Mouse (Mus musculus) myocyte (in vitro differentiated cells): ENCODE measurements around the gene Dph3.

ENCODE experiments used
- CEBPB ChIP-seq: IDR thresholded peaks from 2 replicates; pipeline ENCODE4 v1.6.1; 2011; ENCODE audit warnings: mild to moderate bottlenecking, moderate library complexity; ENCODE audit not compliant: poor library complexity, insufficient read depth, severe bottlenecking
- E2F4 ChIP-seq: IDR thresholded peaks from one replicate; pipeline ENCODE4 v1.6.1; 2011; ENCODE audit warnings: mild to moderate bottlenecking, control low read depth, moderate library complexity; ENCODE audit not compliant: insufficient read depth
- MAX ChIP-seq: IDR thresholded peaks from one replicate; pipeline ENCODE4 v1.6.1; 2011; ENCODE audit warnings: low read depth, mild to moderate bottlenecking, control low read depth
- MYOD1 ChIP-seq, 3 experiments: IDR thresholded peaks; one replicate each; pipeline ENCODE4 v1.6.1; 2011; ENCODE audit warnings: control low read depth in 2 of 3, low read depth in 2 of 3, mild to moderate bottlenecking in 2 of 3, moderate library complexity in 1 of 3; ENCODE audit not compliant: insufficient read length in 2 of 3, control insufficient read depth in 1 of 3
- MYOG ChIP-seq, 3 experiments: IDR thresholded peaks; one replicate each; pipeline ENCODE4 v1.6.1; 2011; ENCODE audit warnings: control low read depth in 2 of 3, low read depth in 2 of 3, mild to moderate bottlenecking in 2 of 3; ENCODE audit not compliant: insufficient read length in 2 of 3, control insufficient read depth in 1 of 3, insufficient read depth in 1 of 3
- POLR2A ChIP-seq: IDR thresholded peaks from one replicate; pipeline ENCODE4 v1.6.1; 2011; ENCODE audit warnings: low read depth, mild to moderate bottlenecking, control low read depth, moderate library complexity; ENCODE audit not compliant: insufficient read length
- POLR2AphosphoS2 ChIP-seq: IDR thresholded peaks from one replicate; pipeline ENCODE4 v1.6.1; 2011; ENCODE audit warnings: low read depth, control low read depth; ENCODE audit not compliant: insufficient read length
- REST ChIP-seq: IDR thresholded peaks from one replicate; pipeline ENCODE4 v1.6.1; 2011; ENCODE audit warnings: mild to moderate bottlenecking, control low read depth, moderate library complexity; ENCODE audit not compliant: insufficient read depth, insufficient read length
- SRF ChIP-seq: IDR thresholded peaks from one replicate; pipeline ENCODE4 v1.6.1; 2011; ENCODE audit warnings: low read depth; ENCODE audit not compliant: control insufficient read depth, insufficient read length
- TCF12 ChIP-seq: IDR thresholded peaks from one replicate; pipeline ENCODE4 v1.6.1; 2011; ENCODE audit warnings: mild to moderate bottlenecking, control low read depth; ENCODE audit not compliant: poor library complexity, insufficient read depth, severe bottlenecking
- USF1 ChIP-seq: IDR thresholded peaks from one replicate; pipeline ENCODE4 v1.6.1; 2011; ENCODE audit warnings: low read depth, mild to moderate bottlenecking, control low read depth, moderate library complexity

- TF ChIP-seq MAX (no peak), POLR2A (no peak), SRF (no peak), USF1 (no peak), MYOG (IDR thresholded peaks at IDR 0.05; ENCODE audit: control insufficient read depth in 1 of 3, insufficient read depth in 1 of 3, insufficient read length in 2 of 3, low read depth in 2 of 3) (no peak), MYOD1 (IDR thresholded peaks at IDR 0.05; ENCODE audit: control insufficient read depth in 1 of 3, insufficient read length in 2 of 3, low read depth in 2 of 3) (peak in 1 of 3 experiments; percentile 37), TCF12 (no peak), POLR2AphosphoS2 (no peak), REST (no peak), CEBPB (no peak), E2F4 (no peak)
Observed at GRCm38 (mm10) chr14:32036482-32036881, 49.0 kb downstream of the Dph3 start.
